Mouse (Mus musculus) hindlimb bud, embryonic 11.5 days (tissue): ENCODE measurements around the gene Mical2.

Experiments
- DNase-seq: peaks from one replicate; pipeline ENCODE4 v3.0.0-alpha.2; 2012; ENCODE audit warnings: low read depth, low spot score; ENCODE audit errors: extremely low spot score

Gene Mical2

GRCm38 (mm10) chr7:112225615-112226262 lies at the start of gene Mical2:
Gene Mical2, plus strand, starts transcription at chr7:112225856.
- DNase-seq, result peak; percentile 46

DNA sequence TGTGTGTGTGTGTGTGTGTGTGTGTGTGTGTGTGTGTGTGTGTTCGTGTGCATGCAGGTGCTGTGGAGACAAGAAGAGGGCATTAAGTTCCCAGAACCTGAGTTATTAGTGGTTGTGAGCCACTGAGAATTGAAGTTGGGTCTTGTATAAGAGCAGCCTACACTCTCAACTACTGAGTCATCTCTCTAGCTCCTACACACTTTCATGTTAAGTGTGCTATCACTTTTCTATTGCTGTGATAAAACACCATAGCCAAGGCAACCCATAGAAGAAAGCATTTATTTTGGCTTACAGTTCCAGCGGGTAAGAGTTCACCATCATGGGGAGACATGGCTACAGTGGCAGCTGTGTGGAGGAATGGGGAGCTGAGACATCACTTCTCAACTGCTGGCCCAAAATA lies 49.0 kb upstream of the Mical2 start:
- no peak for DNase-seq

DNA sequence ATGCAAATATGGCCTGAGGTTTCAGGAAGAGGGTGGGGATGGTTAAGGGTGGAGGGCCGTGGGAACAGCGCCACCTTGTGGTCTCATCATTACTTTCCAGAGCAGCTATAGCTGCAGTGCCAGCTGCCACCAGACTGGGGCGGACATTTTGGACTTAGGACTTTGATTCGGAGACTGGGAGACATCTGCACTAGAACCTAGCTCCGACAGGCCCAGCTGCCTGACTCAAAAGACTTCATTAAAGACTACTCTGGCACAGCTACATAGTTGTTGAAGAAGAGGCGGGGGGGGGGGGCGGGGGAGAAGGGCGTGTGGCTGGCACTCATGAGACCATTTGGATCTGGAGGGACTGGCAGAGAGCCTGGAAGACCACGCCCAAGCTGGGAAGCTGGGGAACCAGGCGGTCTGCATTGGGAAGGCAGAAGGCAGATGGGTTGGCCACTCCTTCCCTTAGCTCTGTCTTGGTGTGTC lies 45.4 kb upstream of the Mical2 start:
- peak; percentile 86 for DNase-seq

DNA sequence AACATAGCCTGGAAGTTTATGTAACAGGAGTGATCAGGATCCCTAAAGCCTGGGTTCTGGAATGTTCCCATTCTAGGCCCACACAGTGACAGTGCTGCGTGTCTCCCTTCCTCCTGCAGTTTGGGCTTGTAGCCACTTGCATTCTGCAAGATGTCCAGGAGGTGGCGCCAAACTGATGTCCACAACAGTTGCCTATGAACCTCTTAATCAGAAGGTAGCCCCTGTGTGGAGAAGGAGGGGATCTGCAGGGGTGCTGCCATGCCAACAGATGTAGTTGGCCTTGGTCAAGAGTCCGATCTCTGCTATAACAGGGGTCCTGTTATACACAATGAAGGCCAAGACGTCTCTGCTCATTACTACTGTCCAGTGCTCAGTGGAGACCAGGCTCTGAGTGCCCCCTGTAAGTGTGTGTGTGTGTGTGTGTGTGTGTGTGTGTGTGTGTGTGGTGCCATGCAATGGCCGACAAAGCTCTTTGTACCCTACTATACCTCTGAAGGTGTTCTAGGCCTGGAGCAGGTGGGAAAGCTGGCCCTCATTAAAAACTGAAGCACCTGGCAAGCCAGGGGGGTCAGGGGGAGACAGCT lies 42.3 kb upstream of the Mical2 start:
- peak; percentile 62 for DNase-seq

DNA sequence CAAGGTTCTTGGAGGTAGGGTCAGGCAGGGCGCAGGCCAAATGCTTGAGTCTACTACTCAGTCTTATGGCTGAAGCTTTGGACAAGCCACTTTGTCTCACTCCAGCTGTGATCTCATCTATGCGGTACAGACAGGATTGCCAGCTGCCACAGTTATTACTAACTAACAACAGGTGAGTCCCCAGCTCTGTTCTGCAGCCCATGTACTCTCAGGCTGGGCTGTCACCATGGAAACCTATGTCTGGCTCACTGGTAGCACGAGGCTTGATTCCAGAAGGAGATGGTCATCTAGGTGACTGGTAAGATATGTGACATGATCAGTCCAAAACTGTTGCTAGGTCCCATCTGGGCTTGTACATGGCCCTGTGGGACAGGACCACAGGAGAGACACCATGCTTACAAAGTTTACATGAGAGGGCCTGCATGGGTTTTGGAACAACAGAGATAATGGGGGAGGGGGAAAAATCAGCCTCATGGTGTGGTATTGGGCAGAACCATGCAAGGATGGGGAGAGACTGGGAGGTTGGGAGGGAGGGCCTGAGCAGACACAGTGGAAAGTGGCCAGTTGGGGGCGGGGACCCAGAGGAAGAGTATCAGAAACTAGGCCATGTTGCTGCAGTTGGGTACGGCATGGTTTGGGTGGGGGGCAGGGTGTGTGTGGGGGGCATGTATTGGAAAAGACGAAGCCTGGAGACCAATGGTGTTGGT lies 41.0 kb upstream of the Mical2 start:
- DNase-seq, result no peak

DNA sequence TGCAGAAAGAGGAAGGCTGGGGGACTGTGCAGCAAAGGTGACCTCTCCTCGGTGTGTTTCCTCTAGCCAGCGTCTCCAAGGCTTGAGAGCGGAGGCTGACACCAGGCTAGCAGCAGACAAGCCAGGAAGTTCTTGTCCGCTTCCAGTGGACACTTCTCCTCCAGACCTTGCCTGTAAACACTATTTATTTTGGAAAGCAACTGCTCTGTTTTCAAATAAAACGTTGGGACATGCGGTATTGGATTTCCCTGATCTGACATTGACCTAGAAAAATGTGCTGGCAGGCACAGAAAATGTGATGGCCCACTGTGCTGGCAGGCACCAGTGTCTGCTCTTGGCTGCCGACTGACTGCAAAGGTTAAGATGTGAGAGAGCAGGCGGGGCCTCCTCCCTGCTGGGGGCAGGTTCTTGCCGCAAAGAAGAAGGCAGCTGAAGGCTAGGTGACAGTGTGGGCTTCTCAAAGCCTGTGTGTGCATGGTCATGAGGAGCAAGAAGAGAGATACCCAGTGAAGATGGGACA lies 40.4 kb upstream of the Mical2 start:
- DNase-seq, result no peak

GRCm38 (mm10) chr7:112186871-112187270 lies 38.8 kb upstream of the Mical2 start:
- no peak for DNase-seq

GRCm38 (mm10) chr7:112187536-112188459 lies 37.9 kb upstream of the Mical2 start:
- DNase-seq, result no peak

GRCm38 (mm10) chr7:112192237-112192636 lies 33.4 kb upstream of the Mical2 start:
- no peak for DNase-seq

DNA sequence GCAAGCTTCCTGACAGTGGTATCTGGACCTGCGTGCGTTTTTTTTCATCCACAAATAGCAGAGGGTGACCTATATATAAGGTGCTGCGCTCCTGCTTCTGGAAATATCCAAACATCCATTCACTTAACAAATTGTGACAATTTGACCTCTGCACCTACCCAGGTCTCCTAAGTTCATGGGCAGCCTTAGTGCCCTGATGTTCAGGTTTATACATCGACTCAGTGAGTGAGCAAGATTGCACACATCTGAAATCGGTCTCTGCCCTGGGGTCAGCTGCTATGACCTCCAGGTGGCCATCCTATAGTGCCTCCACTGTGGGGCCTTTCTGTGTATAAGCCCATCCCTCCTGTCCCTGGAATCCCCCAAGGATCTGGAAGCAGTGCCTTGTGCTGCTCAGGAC lies 32.9 kb upstream of the Mical2 start:
- DNase-seq, result no peak

- no peak for DNase-seq
Observed at GRCm38 (mm10) chr7:112194286-112194685, 31.4 kb upstream of the Mical2 start.

DNA sequence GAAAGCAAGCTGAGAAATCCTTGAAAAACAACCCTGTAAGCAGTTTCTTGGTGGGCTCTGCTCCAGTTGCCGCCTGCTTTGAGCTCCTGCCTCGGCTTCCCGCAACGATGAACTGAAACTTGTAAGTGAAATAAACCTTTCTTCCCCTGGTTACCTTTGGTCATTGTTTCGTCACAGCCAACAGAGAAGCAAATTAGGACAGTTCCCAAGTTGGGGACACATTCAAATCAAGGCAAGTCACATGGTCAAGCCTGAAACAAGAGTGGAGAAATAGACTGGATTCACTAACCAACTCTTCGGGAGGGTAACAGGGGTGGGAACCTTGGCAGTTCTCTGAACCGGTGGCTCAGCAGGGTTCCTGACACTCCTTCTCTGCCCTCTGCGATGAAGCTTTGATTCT lies 28.2 kb upstream of the Mical2 start:
- no peak for DNase-seq

DNA sequence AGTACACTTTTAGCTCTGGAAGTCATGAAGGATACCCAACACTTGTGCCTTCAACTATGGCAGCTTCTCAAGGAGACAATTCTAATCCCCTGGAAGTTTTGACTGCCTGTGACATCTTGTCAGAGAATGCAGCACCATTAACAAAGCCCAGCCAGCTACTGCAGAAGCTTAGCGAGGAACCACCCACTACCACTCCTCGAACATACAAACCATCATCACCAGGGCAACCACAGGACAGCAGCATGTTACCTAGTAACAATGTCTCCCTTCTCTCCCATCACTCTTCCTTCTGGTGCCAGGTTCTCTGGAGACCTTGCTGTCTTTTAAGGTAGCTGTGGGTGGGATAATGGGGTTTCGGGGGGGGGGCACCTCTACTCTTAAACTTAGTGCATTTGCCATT lies 26.3 kb upstream of the Mical2 start:
- DNase-seq, result no peak

DNA sequence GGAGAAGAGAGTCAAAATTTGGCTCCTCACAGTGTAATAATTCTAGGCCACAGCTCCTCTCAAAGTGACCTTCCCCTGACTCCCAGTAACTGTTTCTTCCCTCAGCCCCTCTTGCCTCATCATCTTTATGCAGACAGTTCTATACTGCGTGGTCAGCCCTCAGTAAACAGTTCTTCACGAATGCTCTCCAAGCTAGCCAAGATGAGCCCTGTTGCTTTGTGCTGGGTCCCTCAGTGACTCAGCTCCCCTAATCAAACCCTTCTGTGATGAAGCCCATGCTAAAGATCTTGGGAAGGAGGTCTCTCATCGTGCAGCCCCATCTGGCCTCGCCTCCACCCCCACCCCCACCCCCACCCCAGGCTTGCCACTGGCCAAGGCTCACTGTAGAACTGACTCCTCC lies 24.9 kb upstream of the Mical2 start:
- DNase-seq, result no peak

DNA sequence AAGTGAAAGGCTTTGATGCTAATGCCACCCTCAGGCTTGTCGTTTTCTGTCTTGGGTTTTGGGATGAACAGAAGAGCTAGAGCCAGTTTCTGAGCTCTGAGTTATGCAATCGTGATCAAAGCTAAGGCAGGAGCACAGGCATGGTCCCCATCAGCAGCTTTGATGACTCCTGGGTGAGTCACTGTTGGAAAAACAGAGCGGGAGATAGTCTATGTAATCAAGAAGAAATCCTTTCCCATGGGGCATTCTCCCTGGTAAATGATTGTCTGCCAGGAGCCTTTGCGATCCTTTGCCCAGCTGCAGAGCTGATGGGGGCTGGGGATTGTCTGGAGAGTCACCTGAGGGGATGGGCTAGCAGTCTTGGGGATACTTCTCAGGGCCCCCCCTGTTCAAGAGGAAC lies 23.5 kb upstream of the Mical2 start:
- no peak for DNase-seq

GRCm38 (mm10) chr7:112202843-112203242 lies 22.8 kb upstream of the Mical2 start:
- no peak for DNase-seq

GRCm38 (mm10) chr7:112203937-112204336 lies 21.7 kb upstream of the Mical2 start:
- no peak for DNase-seq

- no peak for DNase-seq
Observed at GRCm38 (mm10) chr7:112204380-112204963, 21.2 kb upstream of the Mical2 start.

DNA sequence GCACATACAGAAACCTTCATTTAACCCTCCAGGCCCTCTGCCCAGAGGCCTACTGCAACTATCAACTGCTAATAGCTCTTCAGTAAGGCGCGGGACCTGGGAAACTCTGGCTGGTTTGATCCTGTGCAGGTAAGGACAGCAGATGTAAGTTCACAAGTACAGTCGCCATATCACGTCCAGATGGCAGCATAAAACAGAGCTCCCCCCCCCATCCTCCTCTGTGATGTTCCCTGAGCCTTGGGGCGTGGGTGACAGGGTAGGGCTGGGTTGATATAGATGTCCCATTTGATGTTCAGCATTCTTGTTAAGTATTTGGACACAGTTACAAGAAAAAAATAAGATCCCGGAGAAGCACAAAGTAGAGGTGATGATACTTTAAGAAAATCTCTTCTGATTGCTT lies 20.1 kb upstream of the Mical2 start:
- no peak for DNase-seq

DNA sequence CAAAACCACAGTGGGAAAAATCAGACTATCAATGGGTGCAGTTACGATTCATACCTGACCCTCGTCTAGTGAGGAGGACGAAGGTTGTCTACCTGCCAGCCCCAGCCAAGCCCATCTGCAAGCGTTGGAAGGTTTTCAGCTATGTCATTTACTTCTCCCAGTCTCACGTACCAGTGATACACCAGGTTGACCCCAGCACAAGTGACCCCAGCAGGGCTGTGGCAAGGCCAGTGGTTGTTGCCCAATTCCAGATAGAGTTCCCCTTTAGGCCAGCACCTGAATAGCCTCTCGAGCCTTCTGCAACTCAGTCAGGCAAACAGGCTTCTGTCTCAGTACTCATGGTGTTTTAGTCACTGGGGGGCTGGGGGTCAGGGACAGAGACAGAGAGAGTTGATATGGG lies 17.9 kb upstream of the Mical2 start:
- no peak for DNase-seq
